Comparison of ENCODE assay signal across 23 mouse cellular contexts in the genomic region with DNA sequence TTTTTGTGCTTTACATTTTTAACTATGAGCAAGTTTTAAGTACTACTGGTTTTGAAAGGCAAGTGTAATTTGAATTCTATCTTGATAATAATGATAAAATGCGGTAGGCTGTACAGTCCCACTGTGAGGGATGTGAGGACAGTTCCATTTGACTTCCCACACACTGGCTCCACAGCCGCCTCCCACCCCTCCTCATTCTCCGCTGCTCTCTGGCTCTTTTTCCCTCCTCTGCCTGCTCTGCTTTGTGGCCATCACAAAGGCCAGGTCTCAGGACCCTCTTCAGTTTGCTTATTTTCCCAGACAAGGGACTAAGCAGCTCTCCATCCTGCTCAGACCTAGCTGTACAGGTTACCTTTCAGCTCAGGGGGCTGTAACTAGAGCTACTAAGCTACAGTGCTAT.
DNase-seq lines count a peak whose midpoint lies in the region; ATAC-seq and TF ChIP-seq lines count a peak whose summit lies in the region.
"Had no signal": no experiment of that assay in that cellular context is flagged by ENCODE, and none has a peak within 500 bp of the region (broad histone marks: within the 10 kb centered on the region; RNA-seq: fewer than 3 reads in every experiment).

No protein-coding gene starts in this region.

- H3K4me2 ChIP-seq in forebrain, embryonic 11.5 days (ENCODE audit: low read depth, low read length, severe bottlenecking), result no peak overlapping the region
- no peak overlapping the region for H3K4me2 ChIP-seq in forebrain, embryonic 14.5 days (ENCODE audit: low read length)
- no peak overlapping the region for H3K4me2 ChIP-seq in kidney, embryonic 15.5 days
- H3K4me2 ChIP-seq in midbrain, postnatal 0 days (ENCODE audit: low read depth, low read length, poor library complexity, severe bottlenecking), result no peak overlapping the region
- no peak overlapping the region for H3K4me2 ChIP-seq in midbrain, embryonic 13.5 days (replicated peaks)
- no peak overlapping the region for H3K4me2 ChIP-seq in midbrain, embryonic 14.5 days (ENCODE audit: low read length)
- H3K4me2 ChIP-seq: embryonic facial prominence, embryonic 13.5 days; embryonic facial prominence, embryonic 15.5 days; forebrain, embryonic 12.5 days; forebrain, embryonic 15.5 days had no signal

- no peaks in the 10 kb centered on the region for H3K9me3 ChIP-seq in forebrain, embryonic 11.5 days (ENCODE audit: control insufficient read depth, low read length)
- H3K9me3 ChIP-seq in forebrain, embryonic 14.5 days (replicated peaks; ENCODE audit: control insufficient read depth, low read length), result no peaks in the 10 kb centered on the region
- no peaks in the 10 kb centered on the region for H3K9me3 ChIP-seq in kidney, embryonic 15.5 days (replicated peaks)
- H3K9me3 ChIP-seq in midbrain, embryonic 10.5 days (replicated peaks), result no peaks in the 10 kb centered on the region
- no peaks in the 10 kb centered on the region for H3K9me3 ChIP-seq in midbrain, postnatal 0 days (ENCODE audit: low read length)
- H3K9me3 ChIP-seq in midbrain, embryonic 13.5 days, result no peaks in the 10 kb centered on the region
- no peaks in the 10 kb centered on the region for H3K9me3 ChIP-seq in midbrain, embryonic 14.5 days (ENCODE audit: control insufficient read depth, low read length)
- H3K9me3 ChIP-seq: embryonic facial prominence, embryonic 13.5 days; embryonic facial prominence, embryonic 15.5 days; forebrain, embryonic 12.5 days; forebrain, embryonic 15.5 days had no signal

- H3K9ac ChIP-seq in forebrain, embryonic 11.5 days (ENCODE audit: low read length), result peak overlapping the region; percentile 35
- H3K9ac ChIP-seq in forebrain, embryonic 14.5 days (ENCODE audit: low read length), result no peak overlapping the region
- no peak overlapping the region for H3K9ac ChIP-seq in kidney, embryonic 15.5 days
- H3K9ac ChIP-seq in midbrain, postnatal 0 days (replicated peaks; ENCODE audit: low read length, poor library complexity, severe bottlenecking), result no peak overlapping the region
- 0 out of 2 replicates have a peak overlapping the region, but pooled peaks have one; percentile 25 for H3K9ac ChIP-seq in midbrain, embryonic 13.5 days (replicated peaks)
- H3K9ac ChIP-seq in midbrain, embryonic 14.5 days (replicated peaks; ENCODE audit: low read length), result no peak overlapping the region
- H3K9ac ChIP-seq: embryonic facial prominence, embryonic 13.5 days; embryonic facial prominence, embryonic 15.5 days; forebrain, embryonic 12.5 days; forebrain, embryonic 15.5 days had no signal

- H3K36me3 ChIP-seq in forebrain, embryonic 11.5 days (ENCODE audit: control insufficient read depth, insufficient read depth, low read length), result no peaks in the 10 kb centered on the region
- no peaks in the 10 kb centered on the region for H3K36me3 ChIP-seq in forebrain, embryonic 14.5 days (ENCODE audit: control insufficient read depth, insufficient read depth, low read length)
- H3K36me3 ChIP-seq in kidney, embryonic 15.5 days, result no peaks in the 10 kb centered on the region
- no peaks in the 10 kb centered on the region for H3K36me3 ChIP-seq in midbrain, embryonic 10.5 days
- H3K36me3 ChIP-seq in midbrain, postnatal 0 days (ENCODE audit: insufficient read depth, low read length), result no peaks in the 10 kb centered on the region
- H3K36me3 ChIP-seq in midbrain, embryonic 13.5 days, result no peaks in the 10 kb centered on the region
- H3K36me3 ChIP-seq in midbrain, embryonic 14.5 days (ENCODE audit: control insufficient read depth, insufficient read depth, low read length), result no peaks in the 10 kb centered on the region
- H3K36me3 ChIP-seq: embryonic facial prominence, embryonic 13.5 days; embryonic facial prominence, embryonic 15.5 days; forebrain, embryonic 12.5 days; forebrain, embryonic 15.5 days had no signal

- no peak for TF ChIP-seq CTCF in midbrain, postnatal 0 days (IDR thresholded peaks at IDR 0.05)

- ATAC-seq in forebrain, embryonic 11.5 days (replicated peaks; ENCODE audit: low FRiP score), result no peak
- no peak for ATAC-seq in forebrain, embryonic 14.5 days
- peak; percentile 69; the same call in 1 of the 2 replicates for ATAC-seq in kidney, embryonic 15.5 days (replicated peaks; ENCODE audit: low FRiP score)
- no peak for ATAC-seq in midbrain, postnatal 0 days (ENCODE audit: low FRiP score)
- ATAC-seq in midbrain, embryonic 13.5 days, result no peak
- ATAC-seq in midbrain, embryonic 14.5 days (ENCODE audit: low FRiP score, low TSS enrichment), result no peak
- ATAC-seq: forebrain, embryonic 15.5 days had no signal

- DNase-seq in forebrain, embryonic 11.5 days (ENCODE audit: low spot score), result no peak
- no peak for DNase-seq in forebrain, embryonic 14.5 days (ENCODE audit: low spot score)
- DNase-seq in kidney, postnatal 14 days, result no peak
- no peak for DNase-seq in midbrain, embryonic 10.5 days (ENCODE audit: low spot score)
- no peak for DNase-seq in midbrain, postnatal 0 days (ENCODE audit: low spot score)
- no peak for DNase-seq in midbrain, embryonic 14.5 days
- DNase-seq: adrenal gland, adult 2 months; adrenal gland, postnatal 10 days; adrenal gland, postnatal 25 days; cerebellum, adult 11 months; cerebellum, adult 18-20 months; cerebellum, adult 8-10 months; cerebellum, adult 9-11 months; cerebellum, postnatal 14 days; cerebellum, postnatal 36 days; embryo, embryonic 11 days had no signal

- no peak overlapping the region for H3K4me3 ChIP-seq in forebrain, embryonic 11.5 days (ENCODE audit: low read depth, low read length)
- H3K4me3 ChIP-seq in forebrain, embryonic 14.5 days (ENCODE audit: low read depth, low read length), result no peak overlapping the region
- H3K4me3 ChIP-seq in kidney, embryonic 15.5 days (replicated peaks), result no peak overlapping the region
- no peak overlapping the region for H3K4me3 ChIP-seq in midbrain, embryonic 10.5 days
- no peak overlapping the region for H3K4me3 ChIP-seq in midbrain, postnatal 0 days (ENCODE audit: low read depth, low read length)
- H3K4me3 ChIP-seq in midbrain, embryonic 13.5 days (replicated peaks), result no peak overlapping the region
- no peak overlapping the region for H3K4me3 ChIP-seq in midbrain, embryonic 14.5 days (replicated peaks; ENCODE audit: low read depth, low read length)
- H3K4me3 ChIP-seq: embryonic facial prominence, embryonic 13.5 days; embryonic facial prominence, embryonic 15.5 days; erythroblast, embryonic 14.5 days; forebrain, embryonic 12.5 days; forebrain, embryonic 15.5 days had no signal

- H3K4me1 ChIP-seq in forebrain, embryonic 11.5 days (replicated peaks; ENCODE audit: control insufficient read depth, insufficient read depth, low read length), result peaks cover 5% of the 10 kb centered on the region; the same call in 1 of the 2 replicates
- no peaks in the 10 kb centered on the region for H3K4me1 ChIP-seq in forebrain, embryonic 14.5 days (ENCODE audit: control insufficient read depth, insufficient read depth, low read length)
- H3K4me1 ChIP-seq in kidney, embryonic 15.5 days, result peaks cover 3% of the 10 kb centered on the region; the same call in 1 of the 2 replicates
- H3K4me1 ChIP-seq in midbrain, embryonic 10.5 days, result peaks cover 32% of the 10 kb centered on the region
- no peaks in the 10 kb centered on the region for H3K4me1 ChIP-seq in midbrain, postnatal 0 days (ENCODE audit: insufficient read depth, low read length)
- peaks cover 16% of the 10 kb centered on the region for H3K4me1 ChIP-seq in midbrain, embryonic 13.5 days (replicated peaks)
- peaks cover 3% of the 10 kb centered on the region; the same call in 1 of the 2 replicates for H3K4me1 ChIP-seq in midbrain, embryonic 14.5 days (ENCODE audit: control insufficient read depth, insufficient read depth, low read length)
- H3K4me1 ChIP-seq: embryonic facial prominence, embryonic 13.5 days; forebrain, embryonic 15.5 days had no signal

- H3K27ac ChIP-seq in forebrain, embryonic 11.5 days (ENCODE audit: low read depth, low read length), result no peak overlapping the region
- no peak overlapping the region for H3K27ac ChIP-seq in forebrain, embryonic 14.5 days (ENCODE audit: low read depth, low read length)
- H3K27ac ChIP-seq in kidney, embryonic 15.5 days, result no peak overlapping the region
- H3K27ac ChIP-seq in midbrain, embryonic 10.5 days (replicated peaks), result peak overlapping the region; percentile 66
- H3K27ac ChIP-seq in midbrain, postnatal 0 days (ENCODE audit: low read depth, low read length), result no peak overlapping the region
- no peak overlapping the region for H3K27ac ChIP-seq in midbrain, embryonic 13.5 days
- no peak overlapping the region for H3K27ac ChIP-seq in midbrain, embryonic 14.5 days (replicated peaks; ENCODE audit: low read depth, low read length)
- H3K27ac ChIP-seq: embryonic facial prominence, embryonic 13.5 days; embryonic facial prominence, embryonic 15.5 days; forebrain, embryonic 12.5 days; forebrain, embryonic 15.5 days had no signal

- no peaks in the 10 kb centered on the region for H3K27me3 ChIP-seq in forebrain, embryonic 11.5 days (ENCODE audit: control insufficient read depth, insufficient read depth, low read length)
- no peaks in the 10 kb centered on the region for H3K27me3 ChIP-seq in forebrain, embryonic 14.5 days (replicated peaks; ENCODE audit: control insufficient read depth, insufficient read depth, low read length)
- no peaks in the 10 kb centered on the region for H3K27me3 ChIP-seq in kidney, embryonic 15.5 days
- H3K27me3 ChIP-seq in midbrain, embryonic 10.5 days (ENCODE audit: low read depth, poor library complexity, severe bottlenecking), result no peaks in the 10 kb centered on the region
- no peaks in the 10 kb centered on the region for H3K27me3 ChIP-seq in midbrain, postnatal 0 days (ENCODE audit: insufficient read depth, low read length)
- H3K27me3 ChIP-seq in midbrain, embryonic 13.5 days, result no peaks in the 10 kb centered on the region
- H3K27me3 ChIP-seq in midbrain, embryonic 14.5 days (ENCODE audit: control insufficient read depth, insufficient read depth, low read length), result no peaks in the 10 kb centered on the region
- H3K27me3 ChIP-seq: embryonic facial prominence, embryonic 13.5 days; embryonic facial prominence, embryonic 15.5 days; forebrain, embryonic 12.5 days; forebrain, embryonic 15.5 days had no signal

- 78% methylated on average over 3 of the region's 3 CpGs for WGBS in forebrain, embryonic 11.5 days
- WGBS in forebrain, embryonic 14.5 days, result 55% methylated on average over 3 of the region's 3 CpGs
- WGBS in kidney, embryonic 15.5 days, result 41% methylated on average over 3 of the region's 3 CpGs
- 64% methylated on average over 3 of the region's 3 CpGs for WGBS in midbrain, embryonic 10.5 days
- WGBS in midbrain, postnatal 0 days, result 57% methylated on average over 3 of the region's 3 CpGs
- 35% methylated on average over 3 of the region's 3 CpGs for WGBS in midbrain, embryonic 13.5 days
- WGBS in midbrain, embryonic 14.5 days, result 28% methylated on average over 3 of the region's 3 CpGs

Comparison
In these comparisons a context has a peak if more than half of its experiments do, and no peak if none do; other contexts are left out.
1. H3K9ac ChIP-seq: peak in forebrain, embryonic 11.5 days (single experiment) and midbrain, embryonic 13.5 days (single experiment); none in forebrain, embryonic 14.5 days (single experiment), kidney, embryonic 15.5 days (single experiment), midbrain, postnatal 0 days (single experiment) and midbrain, embryonic 14.5 days (single experiment).